Mouse (Mus musculus): ENCODE data around the gene Aff2.

Aff2 gene

DNA sequence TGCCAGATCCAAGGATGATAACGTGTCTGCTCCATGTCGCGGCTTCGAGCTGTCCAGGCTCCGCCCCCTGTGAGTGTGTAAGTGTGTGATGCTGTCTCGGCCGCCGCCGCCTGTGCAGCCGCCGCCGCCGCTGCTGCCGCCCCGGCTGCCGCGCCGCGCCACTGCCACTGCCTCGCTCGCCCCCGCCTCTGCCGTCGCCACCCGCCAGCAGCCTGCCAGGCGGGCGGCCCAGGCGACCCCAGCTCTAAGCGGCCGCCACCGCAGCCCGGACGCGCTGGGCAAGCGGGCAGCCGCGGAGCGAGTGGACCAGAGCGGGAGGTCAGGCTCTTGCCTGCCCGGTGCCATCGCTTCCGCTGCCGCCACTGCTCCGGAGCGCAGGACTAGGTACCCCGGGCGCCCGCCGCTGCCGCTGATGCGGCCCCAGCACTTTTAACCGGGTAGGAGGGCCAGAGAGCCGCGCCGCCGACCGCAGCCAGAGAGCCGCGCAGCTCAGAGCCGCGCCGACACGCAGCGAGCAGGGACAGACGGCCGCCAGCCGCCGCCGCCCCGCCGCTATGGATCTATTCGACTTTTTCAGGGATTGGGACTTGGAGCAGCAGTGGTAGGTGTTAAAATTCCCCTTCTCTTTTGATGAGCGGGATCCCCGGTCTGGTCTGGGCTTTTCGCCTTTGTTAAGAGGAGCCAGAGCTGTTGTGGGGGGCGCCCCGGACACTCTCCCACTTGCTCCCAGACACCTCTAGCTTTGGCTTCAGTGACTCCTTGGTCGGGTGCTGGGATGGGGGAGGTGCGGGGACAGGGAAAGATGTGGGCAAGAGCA, at the start of gene Aff2:
Gene Aff2, plus strand, starts transcription at position 57 of the 817 bp plus-strand sequence.
- peak; percentile 6 for DNase-seq (ENCODE audit: low spot score)

DNA sequence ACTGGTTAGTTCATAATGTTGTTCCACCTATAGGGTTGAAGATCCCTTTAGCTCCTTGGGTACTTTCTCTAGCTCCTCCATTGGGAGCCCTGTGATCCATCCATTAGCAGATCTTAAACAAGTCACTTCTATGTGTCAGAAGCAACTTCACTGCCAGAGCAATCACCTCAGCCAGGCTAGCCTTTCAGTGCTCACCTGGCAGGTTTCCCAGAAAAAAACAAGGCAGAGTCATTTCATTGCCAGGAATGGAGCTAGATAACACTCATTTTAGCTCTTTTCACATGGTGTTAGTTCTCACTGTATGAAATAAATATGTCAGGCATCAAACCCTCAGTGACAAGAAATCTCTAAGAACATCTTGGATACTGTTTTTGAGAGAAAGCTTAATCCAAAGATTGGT, 22.8 kb upstream of the Aff2 start:
- no peak for DNase-seq (ENCODE audit: low spot score)

DNA sequence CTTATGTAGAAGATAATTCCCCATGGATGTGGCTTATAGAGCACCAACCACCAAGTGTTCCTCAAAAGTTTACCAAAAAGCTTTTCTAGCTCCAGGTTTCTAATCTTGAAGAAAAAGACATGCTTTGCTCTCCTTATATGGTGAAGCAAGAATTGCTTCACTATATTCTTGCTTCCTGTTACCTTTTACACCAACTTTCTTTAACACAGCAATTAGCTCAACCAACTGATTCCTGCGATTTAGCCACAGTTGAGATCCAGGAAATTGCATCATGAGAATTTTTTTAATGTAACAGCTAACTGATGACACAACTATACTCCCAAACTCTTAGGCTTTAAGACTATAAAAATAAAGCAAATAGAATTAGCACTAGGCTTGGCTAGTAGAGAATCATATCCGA, 4.5 kb upstream of the Aff2 start:
- no peak for DNase-seq (ENCODE audit: low spot score)

DNA sequence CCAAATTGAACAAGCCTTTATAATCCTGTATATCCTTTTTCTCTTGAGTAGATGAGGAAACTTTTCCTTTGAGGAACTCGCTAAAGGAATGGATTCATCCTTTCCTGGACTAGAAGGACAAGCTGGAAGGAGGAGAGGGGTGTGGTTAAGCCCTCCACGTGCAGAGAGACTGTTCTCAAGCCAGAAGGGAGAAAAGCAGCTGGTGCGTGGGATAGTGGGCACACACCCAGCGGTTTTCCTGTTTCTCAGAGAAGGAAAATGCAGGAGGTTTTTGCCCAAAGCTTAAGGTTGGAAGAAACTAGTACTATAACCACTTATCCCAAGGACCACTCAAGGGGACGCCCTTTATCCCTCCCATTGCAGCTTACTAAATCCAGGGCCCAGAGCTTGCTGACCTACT, 734 bp upstream of the Aff2 start:
- no peak for DNase-seq (ENCODE audit: low spot score)

DNA sequence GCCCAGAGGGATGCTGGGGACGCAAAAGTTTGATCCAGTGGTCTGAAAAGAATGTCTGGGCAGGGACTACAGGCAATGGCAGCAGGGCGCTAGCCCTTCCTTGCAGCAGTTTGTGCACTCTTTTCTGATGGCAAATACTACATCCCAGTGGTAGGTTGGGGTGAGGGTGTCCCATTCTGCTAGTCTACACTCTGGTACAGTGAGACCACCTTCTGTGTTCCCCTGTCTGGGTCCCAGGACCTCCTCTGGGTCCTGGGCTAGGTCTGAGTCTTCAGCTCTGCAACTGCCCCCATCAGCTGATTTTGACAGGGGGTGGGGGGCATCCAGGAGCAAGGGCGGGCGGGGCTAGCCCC, 233 bp upstream of the Aff2 start:
- no peak for DNase-seq (ENCODE audit: low spot score)

DNA sequence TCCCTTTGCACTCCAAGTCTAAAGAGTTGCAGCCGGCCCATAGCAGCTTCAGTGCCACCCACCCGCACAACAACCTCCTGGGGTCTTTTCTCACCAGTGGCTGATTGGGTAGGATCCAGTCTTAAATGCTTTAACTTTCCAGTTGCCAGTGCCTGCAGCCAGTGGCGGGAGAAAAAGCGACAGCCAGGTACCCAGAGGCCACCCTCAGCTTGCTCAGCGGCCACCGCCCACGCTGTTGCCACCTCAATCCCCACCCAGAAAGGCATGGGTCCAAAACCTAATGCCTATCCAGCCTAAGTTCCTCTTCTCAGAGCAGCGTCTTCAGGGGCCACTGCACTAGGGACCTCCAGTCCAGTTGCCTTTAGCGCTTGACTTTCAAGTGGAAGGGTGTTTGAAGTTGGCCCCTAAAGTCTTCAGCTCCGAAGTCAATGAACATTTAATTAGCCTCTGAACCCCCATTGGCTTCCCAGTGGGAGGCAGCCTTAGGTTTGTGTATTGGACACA, 1.0 kb downstream of the Aff2 start:
- DNase-seq (ENCODE audit: low spot score) = no peak

DNA sequence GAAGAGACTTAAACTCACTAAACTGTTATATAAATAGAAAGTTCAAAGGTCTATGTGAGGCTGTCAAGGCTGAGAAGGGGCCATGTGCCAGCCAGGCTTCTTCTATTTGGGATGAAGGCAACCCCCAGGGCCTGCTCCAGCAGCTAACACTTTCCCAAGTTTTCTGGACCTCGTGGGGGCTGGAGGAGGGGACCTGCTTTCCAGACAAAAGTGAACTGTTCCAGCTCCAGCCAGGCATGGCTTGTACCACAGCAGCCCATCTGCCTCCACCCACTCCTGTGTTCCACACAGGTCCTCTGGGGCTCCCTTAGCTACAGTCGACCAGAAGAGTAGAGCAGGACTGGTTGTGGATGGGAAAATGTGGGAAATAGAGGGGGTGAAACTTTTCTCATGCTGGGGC, 4.1 kb downstream of the Aff2 start:
- DNase-seq (ENCODE audit: low spot score) = no peak

DNA sequence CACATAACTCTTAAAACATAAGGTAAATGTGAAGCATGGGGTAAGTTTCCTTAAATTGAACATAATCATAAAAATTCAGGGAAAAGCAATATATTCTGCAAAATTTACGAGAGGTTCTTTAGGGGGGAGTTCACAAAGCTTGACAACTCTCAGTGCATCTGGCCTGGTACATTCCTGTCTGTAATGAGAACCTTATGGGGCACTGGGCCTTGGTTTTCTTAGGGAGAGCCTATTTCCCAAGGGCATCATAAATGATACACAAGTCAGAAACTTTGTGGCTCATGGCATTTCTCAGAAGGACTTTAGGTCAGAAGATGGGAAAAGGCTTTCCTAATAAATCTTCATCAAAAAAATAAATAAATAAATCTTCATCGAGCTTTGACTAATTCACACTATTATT, 13.2 kb downstream of the Aff2 start:
- DNase-seq (ENCODE audit: low spot score) = no peak

DNA sequence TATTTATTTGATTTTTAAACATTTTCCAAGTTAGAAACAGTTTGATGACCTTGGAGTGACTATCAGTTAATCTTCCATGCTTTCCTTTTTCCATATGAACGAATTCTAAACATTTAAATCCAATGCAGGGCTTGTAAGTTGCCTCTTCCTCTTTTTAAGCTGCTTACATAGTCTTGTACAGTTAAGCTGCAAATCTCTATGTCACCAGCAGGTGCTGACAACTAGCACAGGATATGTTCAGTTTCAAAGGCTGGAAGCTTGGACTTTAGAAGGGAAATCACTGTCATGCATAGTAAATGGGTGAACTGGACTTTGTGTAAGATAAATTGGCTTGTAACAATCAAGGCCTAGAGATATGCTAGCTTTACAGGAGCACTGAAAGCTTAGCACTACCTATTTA, 29.6 kb downstream of the Aff2 start:
- no peak for DNase-seq (ENCODE audit: low spot score)

DNA sequence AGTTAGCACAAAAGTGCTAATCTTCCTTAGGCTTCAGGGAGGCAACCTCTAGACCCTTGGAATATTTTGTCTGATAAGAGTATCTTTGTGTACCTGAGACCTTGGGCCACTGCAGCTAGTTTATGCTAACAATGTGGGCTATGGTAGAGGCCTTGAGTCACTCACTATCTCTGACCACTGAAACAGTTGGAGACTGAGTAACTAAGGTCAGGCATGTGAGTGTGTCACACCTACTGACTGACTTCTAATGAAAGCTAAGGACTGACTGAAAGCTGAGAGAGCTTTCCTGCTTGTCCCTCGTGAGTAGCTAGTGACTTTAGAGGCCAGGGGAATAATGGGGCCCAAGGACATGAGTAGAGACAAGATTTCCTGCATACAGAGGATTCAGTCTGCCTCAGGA, 54.9 kb downstream of the Aff2 start:
- DNase-seq (ENCODE audit: low spot score) = peak; percentile 5

DNA sequence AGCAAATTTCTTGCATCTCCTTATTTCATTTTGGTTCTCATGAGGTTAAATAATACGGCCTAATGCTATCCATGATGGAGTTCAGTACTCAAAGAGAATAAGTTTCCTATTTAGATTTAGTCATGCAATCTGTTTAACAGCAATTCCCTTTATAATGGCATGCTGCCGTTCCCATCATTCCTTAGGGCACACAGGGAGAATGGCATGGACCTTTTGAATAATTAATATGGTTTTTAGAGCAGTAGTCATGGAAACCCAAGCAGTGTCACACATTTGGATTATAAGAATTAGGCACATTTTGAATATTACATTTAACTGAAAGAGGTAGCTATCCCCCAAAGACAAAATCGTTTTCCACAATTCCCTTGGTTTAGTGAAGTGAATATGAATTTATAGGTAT, 78.3 kb downstream of the Aff2 start:
- DNase-seq (ENCODE audit: low spot score) = no peak

DNA sequence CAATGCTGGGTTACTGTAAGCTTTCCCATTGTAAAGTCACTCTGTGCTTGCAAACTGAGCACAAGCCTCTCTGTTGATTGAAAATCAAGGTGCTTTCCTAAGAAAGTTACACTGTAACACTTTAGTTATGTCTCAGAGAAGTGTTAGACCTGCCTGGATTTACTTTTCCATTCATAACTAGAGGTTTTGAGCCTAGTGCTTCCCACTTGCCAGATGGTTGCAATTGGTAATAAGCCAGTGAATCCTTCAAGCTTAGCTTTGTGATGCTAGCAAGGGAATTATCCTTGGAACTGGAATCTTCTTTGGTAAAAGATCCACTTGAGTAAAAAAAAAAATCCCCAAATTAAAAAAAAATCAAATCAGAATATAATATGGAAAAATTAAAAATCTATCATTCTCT, 81.8 kb downstream of the Aff2 start:
- no peak for DNase-seq (ENCODE audit: low spot score)

DNA sequence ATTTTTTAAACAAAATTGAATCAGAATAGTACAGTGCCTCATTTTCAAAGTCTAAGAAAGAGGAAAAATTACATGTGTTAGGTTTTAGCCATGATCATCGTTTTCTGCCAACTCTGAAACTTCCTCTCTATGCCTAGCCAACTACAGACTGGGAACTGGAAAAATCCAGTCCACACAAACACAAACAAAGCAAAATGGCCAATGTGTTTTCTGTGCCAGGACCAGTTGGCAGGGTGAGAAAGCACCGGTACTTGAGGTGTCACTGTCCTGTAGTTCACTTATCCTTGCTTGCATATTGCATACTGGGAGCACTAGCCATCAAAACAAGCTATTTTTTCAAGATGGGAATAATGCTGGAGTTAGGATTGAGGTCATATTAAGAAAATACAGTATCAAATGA, 100.8 kb downstream of the Aff2 start:
- DNase-seq (ENCODE audit: low spot score) = no peak

DNA sequence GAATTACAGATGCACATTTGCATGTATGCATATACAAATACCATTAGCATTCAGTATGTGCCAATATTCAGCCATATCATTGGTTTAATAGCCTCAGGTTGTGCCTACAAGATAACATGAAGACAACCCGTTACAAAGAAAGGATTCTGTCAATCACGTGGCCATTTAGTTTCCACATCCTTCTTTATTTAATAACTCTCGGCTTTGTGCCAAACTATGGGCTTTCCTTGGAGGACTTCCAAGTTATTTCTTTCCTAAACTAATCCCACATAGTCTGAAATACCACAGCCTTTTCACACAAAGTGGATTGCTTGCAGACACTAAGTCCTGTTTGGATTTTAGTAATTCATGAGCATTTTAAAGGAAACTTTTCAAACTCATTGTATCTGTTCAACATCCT, 142.0 kb downstream of the Aff2 start:
- DNase-seq (ENCODE audit: low spot score) = no peak

DNA sequence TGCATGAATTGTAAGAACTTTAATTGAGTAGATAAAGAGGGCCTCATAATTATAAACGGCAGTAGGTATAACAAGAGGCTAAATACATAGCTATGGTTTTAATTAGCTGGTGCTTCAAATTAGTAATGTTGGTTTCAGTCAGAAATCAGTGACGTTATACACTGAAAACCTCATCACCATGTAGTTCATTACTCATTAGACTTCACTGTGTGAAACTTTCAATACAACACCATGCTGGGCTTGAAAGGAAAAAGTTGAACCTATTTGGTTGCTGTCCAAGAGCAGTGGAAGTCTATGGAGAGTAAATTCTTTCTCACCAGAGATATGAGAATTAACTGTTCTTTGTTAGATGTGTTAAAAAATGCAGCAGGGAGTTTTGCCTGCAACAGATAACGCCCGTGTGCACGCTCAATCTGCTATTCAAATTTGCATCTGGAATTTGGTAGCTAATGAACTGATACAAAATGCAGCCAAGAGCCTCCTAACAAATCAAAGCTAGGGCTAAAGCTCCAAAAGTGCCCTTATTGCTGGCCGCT, 158.0 kb downstream of the Aff2 start:
- DNase-seq (ENCODE audit: low spot score) = no peak

DNA sequence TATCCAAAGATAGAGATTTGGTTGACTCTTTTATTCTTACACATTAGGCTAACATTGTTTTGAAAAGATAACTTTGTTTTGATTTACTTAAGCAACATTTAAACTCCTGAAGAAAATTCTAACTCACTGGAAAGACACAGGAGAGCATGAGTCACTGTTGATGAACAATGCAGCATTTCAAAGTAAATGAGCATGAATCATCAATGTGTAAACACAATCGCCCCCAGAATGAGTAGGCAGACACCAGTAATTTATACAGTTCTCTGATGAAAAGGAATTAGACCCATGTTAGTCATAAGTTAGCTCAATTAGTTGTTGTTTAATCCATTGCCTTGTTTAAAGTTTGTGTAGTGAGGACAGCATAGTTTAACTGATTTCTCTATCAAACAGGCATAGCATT, 180.7 kb downstream of the Aff2 start:
- no peak for DNase-seq (ENCODE audit: low spot score)

DNA sequence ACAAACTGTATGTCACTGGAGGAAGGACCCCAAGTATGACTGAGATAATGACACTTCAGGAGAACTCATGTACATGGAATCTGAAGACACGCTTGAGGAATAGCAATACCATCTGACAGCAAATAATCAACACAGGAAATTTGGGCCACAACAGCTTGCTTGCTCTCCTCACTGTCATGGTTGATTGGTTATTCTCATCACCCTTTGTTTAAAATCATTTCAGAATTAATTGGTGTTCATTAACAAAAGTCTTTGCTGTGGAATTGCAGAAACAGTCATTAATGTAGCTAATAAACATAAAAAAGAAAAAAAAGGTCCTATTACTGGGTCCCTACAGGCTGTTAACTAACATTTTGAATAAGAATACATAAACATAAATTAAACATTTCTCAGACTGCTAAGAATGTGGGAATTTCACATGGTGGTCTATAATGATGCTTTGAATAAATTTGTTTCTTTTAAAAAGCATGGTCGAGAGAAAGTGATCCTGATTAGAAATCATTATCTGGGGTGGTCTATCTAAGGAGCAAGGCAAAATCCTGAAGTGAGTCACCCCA, 219.9 kb downstream of the Aff2 start:
- DNase-seq (ENCODE audit: low spot score) = no peak

DNA sequence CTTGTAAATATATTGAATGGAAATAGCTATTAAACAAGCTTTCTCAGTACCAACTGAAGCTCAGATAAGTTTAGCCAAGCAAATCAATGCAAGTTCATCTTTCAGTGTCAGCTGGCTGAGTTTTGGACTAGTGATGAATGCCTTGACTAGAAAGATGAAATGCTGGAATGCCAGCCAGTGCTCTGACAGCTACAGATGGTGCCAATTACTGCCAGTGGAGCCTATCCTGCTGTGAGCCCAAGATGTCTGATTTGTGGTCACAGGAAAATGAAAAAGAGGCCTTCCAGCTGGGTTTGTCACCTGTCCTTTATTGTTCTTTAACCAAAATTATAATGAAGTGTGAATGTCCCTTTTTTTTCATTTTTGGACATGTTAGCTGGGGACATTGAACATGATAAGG, 248.7 kb downstream of the Aff2 start:
- no peak for DNase-seq (ENCODE audit: low spot score)

DNA sequence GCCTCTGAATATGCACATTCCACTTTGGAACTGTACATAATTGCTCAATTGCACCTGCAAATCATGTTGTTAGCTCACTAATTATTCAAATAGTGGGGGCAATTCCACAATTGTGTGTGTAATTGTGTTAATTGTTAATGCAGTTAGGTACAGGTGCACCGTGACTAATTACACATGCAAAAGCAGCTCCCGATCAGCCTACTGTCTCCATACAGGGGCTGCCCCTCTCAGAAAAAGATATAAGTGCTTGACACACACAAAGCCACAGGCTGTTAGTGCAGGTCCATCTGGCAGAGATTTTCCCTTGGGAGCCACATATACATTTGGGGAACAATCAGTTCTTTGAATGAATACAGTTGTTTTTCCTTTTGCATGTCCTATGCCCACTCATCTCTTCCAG, 302.9 kb downstream of the Aff2 start:
- DNase-seq (ENCODE audit: low spot score) = no peak

DNA sequence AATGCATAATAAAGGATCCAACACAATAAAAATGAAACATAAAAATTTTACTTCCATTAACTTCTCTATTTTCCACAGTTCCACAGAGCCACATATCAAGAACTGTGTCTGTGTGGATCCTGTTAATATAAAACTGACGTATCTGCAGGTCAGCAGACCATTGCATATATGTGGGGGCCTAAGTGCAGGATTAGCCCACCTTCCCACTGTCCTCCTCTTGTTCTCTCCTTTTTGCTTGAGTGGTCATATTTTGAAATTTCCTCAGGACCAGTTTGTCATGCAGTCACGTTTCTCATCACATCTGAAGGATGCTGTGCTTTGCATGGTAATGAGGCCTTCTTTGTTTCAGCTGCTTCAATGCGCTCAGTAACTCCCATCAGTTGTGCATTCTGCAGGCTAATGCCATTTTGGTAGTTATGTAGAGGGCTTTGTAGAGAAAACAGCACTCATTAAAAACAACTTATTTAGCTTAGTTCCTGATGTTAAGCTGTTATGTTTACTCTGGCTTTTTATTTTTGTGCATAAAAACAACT, 306.1 kb downstream of the Aff2 start:
- DNase-seq (ENCODE audit: low spot score) = no peak

DNA sequence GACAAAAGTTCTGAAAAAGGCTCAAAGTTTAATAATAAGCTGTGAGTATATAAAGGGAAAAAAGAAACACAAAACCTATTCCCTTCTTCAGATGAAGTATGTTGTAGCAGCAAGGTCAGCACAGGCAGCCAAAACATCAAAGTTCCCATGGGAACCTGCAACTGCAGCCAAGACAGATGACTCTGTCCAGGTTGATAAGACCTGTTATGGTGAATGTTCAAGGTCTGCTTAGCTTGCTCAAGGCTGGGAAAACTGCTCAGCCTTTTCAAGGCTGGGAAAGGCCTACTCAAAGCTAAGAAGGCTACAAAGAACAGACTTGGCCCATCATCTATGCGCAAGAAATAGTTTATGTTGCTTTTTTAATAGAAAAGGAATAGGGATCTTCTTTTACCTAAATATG, 315.6 kb downstream of the Aff2 start:
- DNase-seq (ENCODE audit: low spot score) = peak; percentile 60

DNA sequence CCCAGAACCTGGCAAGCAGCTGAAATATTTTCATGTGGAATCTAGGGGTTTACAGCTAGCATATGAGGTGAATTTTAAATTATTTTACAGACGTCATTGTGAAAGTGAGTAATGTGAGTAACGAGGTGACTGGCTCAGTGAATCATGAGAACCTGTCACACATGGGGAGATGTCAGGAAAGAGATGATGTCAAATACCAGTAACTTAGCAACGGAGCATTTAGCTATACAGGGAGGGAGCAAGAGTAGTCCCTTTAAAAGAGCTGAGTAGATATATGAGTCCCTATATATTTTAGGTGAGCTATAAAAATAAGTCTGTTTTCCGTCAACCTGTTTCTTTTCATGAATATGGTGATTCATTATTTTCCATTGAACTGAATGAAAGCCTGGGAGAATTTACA, 338.7 kb downstream of the Aff2 start:
- DNase-seq (ENCODE audit: low spot score) = no peak

DNA sequence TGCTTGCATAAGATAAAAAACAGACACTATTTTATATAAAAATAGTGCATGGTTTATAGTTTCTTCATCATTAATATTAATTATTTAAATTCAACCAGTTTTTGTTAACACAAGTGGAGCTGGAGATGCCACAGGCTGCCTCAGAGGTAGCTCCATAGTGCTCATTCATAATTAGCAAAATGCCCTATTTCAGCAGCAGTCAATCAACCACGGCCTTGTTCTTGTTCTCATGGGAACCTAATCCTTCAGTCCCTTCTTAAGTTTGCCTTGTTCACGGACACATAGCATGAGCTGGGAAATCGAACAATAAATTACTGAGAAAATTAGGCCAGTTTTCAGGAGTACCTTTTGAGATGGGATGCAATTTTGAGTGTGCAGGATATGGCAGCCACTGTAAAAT, 378.9 kb downstream of the Aff2 start:
- DNase-seq (ENCODE audit: low spot score) = no peak

Measured in ovary, adult 18-20 months (tissue).